Mouse (Mus musculus): ENCODE data around the gene Elp5. TPM values are rescaled to one million over a fixed set of nuclear protein-coding genes. Genes with fewer than 3 reads are reported as not detected.

Gene Elp5
- total and polyA plus RNA-seq, 3 experiments, result 95.9 to 177 (median 119) TPM

GRCm38 (mm10) chr11:70014880-70015558 is 32.7 kb upstream of the Elp5 start, which contains the start of gene Acadvl:
Gene Acadvl, minus strand, starts transcription at chr11:70015411.
- Histone ChIP-seq H3K79me2 (replicated peaks; ENCODE audit: control insufficient read depth, extremely low read depth, insufficient read depth, poor library complexity, severe bottlenecking) (no peaks in the 10 kb centered on the region), H3K27me3 (replicated peaks) (no peaks in the 10 kb centered on the region), H3K9ac (ENCODE audit: insufficient read depth, low read depth) (peak within 1 kb of the TSS; percentile 74), H3K4me1 (ENCODE audit: control insufficient read depth in 1 of 2, insufficient read depth in 2 of 2) (peaks cover 14 to 28% of the 10 kb centered on the region in 2 experiments), H3K4me2 (ENCODE audit: insufficient read depth, low read depth, poor library complexity, severe bottlenecking) (peak within 1 kb of the TSS; percentile 54), H3K9me3 (replicated peaks; ENCODE audit: low read length) (no peaks in the 10 kb centered on the region), H3K4me3 (replicated peaks in 1 of 3; ENCODE audit: low read depth in 2 of 3, low read length in 2 of 3, poor library complexity in 1 of 3) (peak within 1 kb of the TSS; percentile 67 to 72 (median 71)), H3K36me3 (replicated peaks in 1 of 2; ENCODE audit: control insufficient read depth in 1 of 2, insufficient read depth in 1 of 2, low read length in 1 of 2) (peaks cover 40 to 45% of the 10 kb centered on the region in 2 experiments), H3K27ac (ENCODE audit: insufficient read depth, low read depth) (peak within 1 kb of the TSS; percentile 36; the same call in 1 of the 2 replicates)
- in situ Hi-C loops (cut with MboI; ENCODE audit: low pct_ligation_motif_present, low pct_unique_long_range_greater_than_20kb, low sequenced_read_pairs), result loop anchor here (5.0 to 25.0 kb wide), 2 partner anchors 63 to 928 kb away; partner anchors contain the start of genes Per1 and Vamp2
- TF ChIP-seq RCOR1 (conservative IDR thresholded peaks at IDR 0.05; ENCODE audit: low read depth, low read length) (no peak), KAT2A (IDR thresholded peaks at IDR 0.05; ENCODE audit: insufficient replicate concordance, low read length) (peak; percentile 92; the same call in 1 of the 2 replicates), IRF4 (IDR thresholded peaks at IDR 0.05; ENCODE audit: low read depth, low read length) (peak; percentile 53), POLR2A (IDR thresholded peaks at IDR 0.05; ENCODE audit: low read depth, low read length) (peak; percentile 90), CHD1 (IDR thresholded peaks at IDR 0.05; ENCODE audit: low read depth, low read length) (peak; percentile 59; the same call in 1 of the 2 replicates), MXI1 (IDR thresholded peaks at IDR 0.05; ENCODE audit: low read depth, low read length) (peak; percentile 73), UBTF (IDR thresholded peaks at IDR 0.05; ENCODE audit: low read depth, low read length) (no peak), PAX5 (IDR thresholded peaks at IDR 0.05; ENCODE audit: low read length) (no peak), NELFE (IDR thresholded peaks at IDR 0.05; ENCODE audit: low read depth, low read length) (0 out of 2 replicates have a peak, but pooled peaks have one; percentile 10), NRF1 (IDR thresholded peaks at IDR 0.05; ENCODE audit: low read depth, low read length) (peak; percentile 46; the same call in 1 of the 2 replicates), CTCF (conservative IDR thresholded peaks at IDR 0.05 in 1 of 2, IDR thresholded peaks at IDR 0.05 in 1 of 2; ENCODE audit: low read depth in 2 of 2, low read length in 2 of 2) (peak; percentile 53 to 80), JUND (conservative IDR thresholded peaks at IDR 0.05; ENCODE audit: low read depth, low read length) (no peak), ETS1 (conservative IDR thresholded peaks at IDR 0.05; ENCODE audit: low read depth, low read length) (peak; percentile 42; the same call in 1 of the 2 replicates), ZNF384 (IDR thresholded peaks at IDR 0.05; ENCODE audit: low read depth, low read length) (no peak), MEF2A (IDR thresholded peaks at IDR 0.05; ENCODE audit: borderline replicate concordance, low read depth, low read length) (no peak), ZKSCAN1 (IDR thresholded peaks at IDR 0.05; ENCODE audit: borderline replicate concordance, low read depth, low read length) (no peak), SMC3 (IDR thresholded peaks at IDR 0.05; ENCODE audit: low read depth, low read length) (peak; percentile 64), CHD2 (IDR thresholded peaks at IDR 0.05; ENCODE audit: low read length) (peak; percentile 47; the same call in 1 of the 2 replicates), ELF1 (IDR thresholded peaks at IDR 0.05; ENCODE audit: low read depth, low read length) (peak; percentile 47), MAX (IDR thresholded peaks at IDR 0.05; ENCODE audit: low read length) (peak; percentile 57; the same call in 1 of the 2 replicates), ZC3H11A (IDR thresholded peaks at IDR 0.05; ENCODE audit: low read depth, low read length) (no peak), POLR2AphosphoS2 (IDR thresholded peaks at IDR 0.05; ENCODE audit: low read depth, low read length) (peak; percentile 93), JUN (IDR thresholded peaks at IDR 0.05; ENCODE audit: insufficient read depth, low read depth, low read length) (no peak), GABPA (IDR thresholded peaks at IDR 0.05; ENCODE audit: insufficient replicate concordance, low read depth, low read length) (peak; percentile 53; the same call in 1 of the 2 replicates), E2F4 (IDR thresholded peaks at IDR 0.05; ENCODE audit: insufficient replicate concordance, low read depth, low read length) (no peak), SIN3A (IDR thresholded peaks at IDR 0.05; ENCODE audit: low read length) (peak; percentile 87), EP300 (IDR thresholded peaks at IDR 0.05; ENCODE audit: low read length) (peak; percentile 20; the same call in 1 of the 2 replicates), HCFC1 (IDR thresholded peaks at IDR 0.05; ENCODE audit: low read depth, low read length) (peak; percentile 96), BHLHE40 (IDR thresholded peaks at IDR 0.05; ENCODE audit: low read depth, low read length) (no peak; the same call in 1 of the 2 replicates), USF2 (conservative IDR thresholded peaks at IDR 0.05; ENCODE audit: low read depth, low read length) (no peak), ZMIZ1 (IDR thresholded peaks at IDR 0.05; ENCODE audit: low read depth, low read length) (peak; percentile 30; the same call in 1 of the 2 replicates), USF1 (IDR thresholded peaks at IDR 0.05; ENCODE audit: low read depth, low read length) (no peak), MAZ (IDR thresholded peaks at IDR 0.05; ENCODE audit: low read depth, low read length) (no peak), MYC (IDR thresholded peaks at IDR 0.05; ENCODE audit: low read depth, low read length) (peak; percentile 67; the same call in 1 of the 2 replicates), MAFK (IDR thresholded peaks at IDR 0.05; ENCODE audit: insufficient replicate concordance, low read length) (no peak), RAD21 (IDR thresholded peaks at IDR 0.05; ENCODE audit: low read depth, low read length) (peak; percentile 40), TBP (conservative IDR thresholded peaks at IDR 0.05; ENCODE audit: low read depth, low read length) (0 out of 2 replicates have a peak, but pooled peaks have one; percentile 44), TCF12 (IDR thresholded peaks at IDR 0.05; ENCODE audit: low read depth, low read length) (peak; percentile 77)
- dilution Hi-C loops (cut with MboI; ENCODE audit: extremely low pct_ligation_motif_present, extremely low pct_unique_long_range_greater_than_20kb, low sequenced_read_pairs), result no loop called here
- DNase-seq (ENCODE audit: extremely low read depth), result peak; percentile 92
